Mouse (Mus musculus): Measurements from ENCODE around the gene Ppara.

Gene Ppara

GRCm38 (mm10) chr15:85734571-85735033, at the start of gene Ppara:
TSS of gene Ppara (plus strand) at chr15:85734983.
- in situ Hi-C loops (cut with MseI, MboI): no loop called here

- in situ Hi-C loops (cut with MseI, MboI): no loop called here
Measured at GRCm38 (mm10) chr15:85686641-85687395, 48.0 kb upstream of the Ppara start.

- in situ Hi-C loops (cut with MseI, MboI): no loop called here
Measured at GRCm38 (mm10) chr15:85687630-85688410, 47.0 kb upstream of the Ppara start.

- in situ Hi-C loops (cut with MseI, MboI): no loop called here
Measured at GRCm38 (mm10) chr15:85688734-85689133, 46.0 kb upstream of the Ppara start.

GRCm38 (mm10) chr15:85689523-85689922, 45.3 kb upstream of the Ppara start:
- in situ Hi-C loops (cut with MseI, MboI): no loop called here

GRCm38 (mm10) chr15:85690058-85690457, 44.7 kb upstream of the Ppara start:
- in situ Hi-C loops (cut with MseI, MboI): no loop called here

- in situ Hi-C loops (cut with MseI, MboI): no loop called here
Measured at GRCm38 (mm10) chr15:85690875-85691274, 43.9 kb upstream of the Ppara start.

- in situ Hi-C loops (cut with MseI, MboI): no loop called here
Measured at GRCm38 (mm10) chr15:85693115-85693514, 41.7 kb upstream of the Ppara start.

- in situ Hi-C loops (cut with MseI, MboI): no loop called here
Measured at GRCm38 (mm10) chr15:85693819-85694218, 41.0 kb upstream of the Ppara start.

GRCm38 (mm10) chr15:85694379-85694778, 40.4 kb upstream of the Ppara start:
- in situ Hi-C loops (cut with MseI, MboI): no loop called here

GRCm38 (mm10) chr15:85695304-85695703, 39.5 kb upstream of the Ppara start:
- in situ Hi-C loops (cut with MseI, MboI): no loop called here

GRCm38 (mm10) chr15:85698345-85699034, 36.3 kb upstream of the Ppara start:
- in situ Hi-C loops (cut with MseI, MboI): no loop called here

- in situ Hi-C loops (cut with MseI, MboI): no loop called here
Measured at GRCm38 (mm10) chr15:85699452-85699851, 35.3 kb upstream of the Ppara start.

- in situ Hi-C loops (cut with MseI, MboI): no loop called here
Measured at GRCm38 (mm10) chr15:85699862-85700501, 34.8 kb upstream of the Ppara start.

- in situ Hi-C loops (cut with MseI, MboI): no loop called here
Measured at GRCm38 (mm10) chr15:85700716-85701115, 34.1 kb upstream of the Ppara start.

- in situ Hi-C loops (cut with MseI, MboI): no loop called here
Measured at GRCm38 (mm10) chr15:85701128-85701930, 33.5 kb upstream of the Ppara start.

GRCm38 (mm10) chr15:85702411-85702951, 32.3 kb upstream of the Ppara start:
- in situ Hi-C loops (cut with MseI, MboI): no loop called here

- in situ Hi-C loops (cut with MseI, MboI): no loop called here
Measured at GRCm38 (mm10) chr15:85703194-85703641, 31.6 kb upstream of the Ppara start.

- in situ Hi-C loops (cut with MseI, MboI): no loop called here
Measured at GRCm38 (mm10) chr15:85703858-85704257, 30.9 kb upstream of the Ppara start.

- in situ Hi-C loops (cut with MseI, MboI): loop anchor here (5.0 kb wide), 1 partner anchor 92 kb away; no protein-coding TSS in a partner anchor
Measured at GRCm38 (mm10) chr15:85704341-85705012, 30.3 kb upstream of the Ppara start.

Data from mouse trophoblast stem cell (cell line).